ENCODE assay signal across 7 mouse cellular contexts in genomic region chr12:79752189-79752588, GRCm38 (mm10).
A peak's percentile ranks its signal among the peaks of the same experiment; 100 is the strongest.
DNase-seq lines count a peak whose midpoint lies in the region; ATAC-seq and TF ChIP-seq lines count a peak whose summit lies in the region.

No protein-coding gene starts in this region.

- 47% methylated on average over 5 of the region's 5 CpGs for WGBS in lung, embryonic 15.5 days
- WGBS in lung, adult 2 months = 63% methylated on average over 5 of the region's 5 CpGs
- WGBS in forebrain, embryonic 15.5 days = 34% methylated on average over 5 of the region's 5 CpGs
- WGBS in stomach, embryonic 16.5 days = 43% methylated on average over 5 of the region's 5 CpGs

- TF ChIP-seq POLR2A in lung, adult 2 months (IDR thresholded peaks at IDR 0.05; ENCODE audit: borderline replicate concordance, extremely low read depth, low read depth, low read length) = no peak

- ATAC-seq in lung, embryonic 15.5 days (ENCODE audit: borderline replicate concordance, extremely low read depth, low FRiP score, low TSS enrichment) = no peak
- no peak for ATAC-seq in forebrain, embryonic 15.5 days (replicated peaks)
- no peak for ATAC-seq in stomach, embryonic 16.5 days (ENCODE audit: insufficient read depth, low FRiP score)

- no peaks in the 10 kb centered on the region for H3K9me3 ChIP-seq in lung, embryonic 15.5 days
- H3K9me3 ChIP-seq in forebrain, embryonic 15.5 days = no peaks in the 10 kb centered on the region
- H3K9me3 ChIP-seq in stomach, embryonic 16.5 days (replicated peaks; ENCODE audit: control insufficient read depth, low read length) = no peaks in the 10 kb centered on the region

- no peak overlapping the region for H3K4me3 ChIP-seq in lung, embryonic 15.5 days
- H3K4me3 ChIP-seq in lung, adult 2 months (replicated peaks; ENCODE audit: extremely low read depth, low read depth, low read length) = no peak overlapping the region
- no peak overlapping the region for H3K4me3 ChIP-seq in forebrain, embryonic 15.5 days
- H3K4me3 ChIP-seq in stomach, embryonic 16.5 days (replicated peaks; ENCODE audit: low read length) = no peak overlapping the region

- TF ChIP-seq CTCF in lung, adult 2 months (IDR thresholded peaks at IDR 0.05; ENCODE audit: insufficient read depth, low read length) = no peak

- intact Hi-C loops in left cerebral cortex, postnatal 4 days (cut with DNase I) = no loop called here

- H3K4me2 ChIP-seq in lung, embryonic 15.5 days = no peak overlapping the region
- H3K4me2 ChIP-seq in forebrain, embryonic 15.5 days (replicated peaks) = no peak overlapping the region
- H3K4me2 ChIP-seq in stomach, embryonic 16.5 days (ENCODE audit: low read depth, low read length) = no peak overlapping the region

- no peaks in the 10 kb centered on the region for H3K36me3 ChIP-seq in lung, embryonic 15.5 days
- no peaks in the 10 kb centered on the region for H3K36me3 ChIP-seq in forebrain, embryonic 15.5 days
- H3K36me3 ChIP-seq in stomach, embryonic 16.5 days (ENCODE audit: control insufficient read depth, insufficient read depth, low read length) = no peaks in the 10 kb centered on the region

- no peak overlapping the region for H3K9ac ChIP-seq in lung, embryonic 15.5 days
- H3K9ac ChIP-seq in forebrain, embryonic 15.5 days (replicated peaks) = no peak overlapping the region
- peak overlapping the region; percentile 36; the same call in 1 of the 2 replicates for H3K9ac ChIP-seq in stomach, embryonic 16.5 days (ENCODE audit: low read length)

- H3K27me3 ChIP-seq in lung, embryonic 15.5 days = no peaks in the 10 kb centered on the region
- no peaks in the 10 kb centered on the region for H3K27me3 ChIP-seq in forebrain, embryonic 15.5 days
- no peaks in the 10 kb centered on the region for H3K27me3 ChIP-seq in stomach, embryonic 16.5 days (ENCODE audit: control insufficient read depth, insufficient read depth, low read length)

- DNase-seq in lung, adult 2 months = no peak
- DNase-seq in kidney, postnatal 14 days = peak; percentile 39
- no peak for DNase-seq in cerebellum, adult 11 months
- DNase-seq in left cerebral cortex, postnatal 4 days = no peak

- H3K4me1 ChIP-seq in lung, embryonic 15.5 days = peaks cover 71% of the 10 kb centered on the region
- H3K4me1 ChIP-seq in lung, adult 2 months (ENCODE audit: control insufficient read depth, insufficient read depth, low read length) = peaks cover 18% of the 10 kb centered on the region
- peaks cover 31% of the 10 kb centered on the region for H3K4me1 ChIP-seq in forebrain, embryonic 15.5 days
- peaks cover 41% of the 10 kb centered on the region for H3K4me1 ChIP-seq in stomach, embryonic 16.5 days (ENCODE audit: control insufficient read depth, insufficient read depth, low read length)

- H3K27ac ChIP-seq in lung, embryonic 15.5 days = peak overlapping the region; percentile 72
- 0 out of 2 replicates have a peak overlapping the region, but pooled peaks have one; percentile 7 for H3K27ac ChIP-seq in forebrain, embryonic 15.5 days (replicated peaks)
- peak overlapping the region; percentile 80 for H3K27ac ChIP-seq in stomach, embryonic 16.5 days (ENCODE audit: low read length)

Comparison
In these comparisons a context has a peak if more than half of its experiments do, and no peak if none do; other contexts are left out.
1. H3K27ac ChIP-seq: peak in every context shown above with its lines; median percentile 80 in stomach, embryonic 16.5 days; 72 in lung, embryonic 15.5 days; 7 in forebrain, embryonic 15.5 days.